Mouse (Mus musculus) sigmoid colon, adult 10 weeks (tissue): Measurements from ENCODE around the gene Olfr577. TPM values are rescaled to one million over a fixed set of nuclear protein-coding genes. Genes with fewer than 3 reads are reported as not detected.

Source experiments
- polyA plus RNA-seq: library from polyadenylated mRNA; stranded (reverse); fragments of 350-450 nt; fragmentation: Illumina TruSeq; extraction: RNeasy Lipid Tissue Mini Kit (QIAGEN cat#74804); gene quantifications from one replicate; pipeline ENCODE4 v1.2.3, GENCODE M21; 2014; ENCODE audit warnings: low read depth, low replicate concordance

Olfr577 gene
- polyA plus RNA-seq = not detected

GRCm38 (mm10) chr7:102975843-102976242 is at the start of gene Olfr577:
Gene Olfr577 (minus strand): TSS chr7:102975943.

GRCm38 (mm10) chr7:102989224-102989623 is 13.5 kb upstream of the Olfr577 start, which contains the start of gene Olfr578:
Gene Olfr578 (minus strand): TSS chr7:102989324.

GRCm38 (mm10) chr7:102962360-102962759 is 13.4 kb downstream of the Olfr577 start, which contains the start of gene Olfr576:
Gene Olfr576 (plus strand): TSS chr7:102962660.

GRCm38 (mm10) chr7:102958593-102958992 is 17.1 kb downstream of the Olfr577 start, which contains the start of gene Olfr575:
Gene Olfr575 (minus strand): TSS chr7:102958775.

GRCm38 (mm10) chr7:102948167-102948566 is 27.6 kb downstream of the Olfr577 start, which contains the start of gene Olfr574:
Gene Olfr574 (plus strand): TSS chr7:102948467.

GRCm38 (mm10) chr7:102942475-102942874 is 33.3 kb downstream of the Olfr577 start, which contains the start of gene Olfr573-ps1:
Gene Olfr573-ps1 (minus strand): TSS chr7:102942575.

GRCm38 (mm10) chr7:102924109-102924508 is 51.6 kb downstream of the Olfr577 start, which contains the start of gene Olfr572:
Gene Olfr572 (plus strand): TSS chr7:102924409.

Other genes starting within 250 kb of the Olfr577 start
- not detected for gene Olfr559, start 248.5 kb downstream of the Olfr577 start, polyA plus RNA-seq
- gene Olfr560, start 216.6 kb downstream of the Olfr577 start, polyA plus RNA-seq = 2.3 TPM
- gene Olfr78, start 216.5 kb downstream of the Olfr577 start, polyA plus RNA-seq = 25.4 TPM
- not detected for gene Olfr561, start 204.7 kb downstream of the Olfr577 start, polyA plus RNA-seq
- gene Olfr564, start 172.5 kb downstream of the Olfr577 start, polyA plus RNA-seq = not detected
- gene Olfr566, start 117.2 kb downstream of the Olfr577 start, polyA plus RNA-seq = not detected
- gene Olfr568, start 98.8 kb downstream of the Olfr577 start, polyA plus RNA-seq = not detected
- not detected for gene Olfr569, start 85.1 kb downstream of the Olfr577 start, polyA plus RNA-seq
- gene Olfr570, start 81.4 kb downstream of the Olfr577 start, polyA plus RNA-seq = not detected
- not detected for gene Olfr571, start 58.4 kb downstream of the Olfr577 start, polyA plus RNA-seq
- not detected for gene Olfr572, start 51.5 kb downstream of the Olfr577 start, polyA plus RNA-seq
- gene Olfr573-ps1, start 33.4 kb downstream of the Olfr577 start, polyA plus RNA-seq = not detected
- gene Olfr574, start 27.5 kb downstream of the Olfr577 start, polyA plus RNA-seq = not detected
- gene Olfr575, start 17.2 kb downstream of the Olfr577 start, polyA plus RNA-seq = not detected
- gene Olfr576, start 13.3 kb downstream of the Olfr577 start, polyA plus RNA-seq = not detected
- gene Olfr578, start 13.4 kb upstream of the Olfr577 start, polyA plus RNA-seq = not detected
- not detected for gene Olfr582, start 62.1 kb upstream of the Olfr577 start, polyA plus RNA-seq
- not detected for gene Olfr583, start 75.4 kb upstream of the Olfr577 start, polyA plus RNA-seq
- gene Olfr584, start 105.9 kb upstream of the Olfr577 start, polyA plus RNA-seq = not detected
- not detected for gene Olfr585, start 121.8 kb upstream of the Olfr577 start, polyA plus RNA-seq
- not detected for gene Olfr586, start 149.7 kb upstream of the Olfr577 start, polyA plus RNA-seq
- gene Olfr588-ps1, start 164.9 kb upstream of the Olfr577 start, polyA plus RNA-seq = not detected
- gene Olfr589, start 180.4 kb upstream of the Olfr577 start, polyA plus RNA-seq = not detected
- gene Olfr591, start 202.4 kb upstream of the Olfr577 start, polyA plus RNA-seq = not detected
- gene Olfr592, start 208.9 kb upstream of the Olfr577 start, polyA plus RNA-seq = not detected
- not detected for gene Olfr593, start 235.9 kb upstream of the Olfr577 start, polyA plus RNA-seq
- gene Olfr594, start 241.1 kb upstream of the Olfr577 start, polyA plus RNA-seq = not detected